Mouse (Mus musculus) layer of hippocampus, postnatal 25 days (tissue): ENCODE results near the gene Dpm1. TPM values are rescaled to one million over a fixed set of nuclear protein-coding genes. Genes with fewer than 3 reads are reported as not detected.

Source experiments
- DNase-seq, 2 experiments: peaks; one replicate each; pipeline ENCODE4 v3.0.0; 2022; ENCODE audit warnings: mixed read lengths in 2 of 2, low spot score in 1 of 2; ENCODE audit errors: extremely low spot score in 1 of 2
- microRNA-seq, 2 experiments: library from miRNA; unstranded; fragments of <30 nt; microRNA quantifications; one replicate each; pipeline ENCODE4 v1.2.0; 2021
- total RNA-seq, 2 experiments: library from RNA; stranded (reverse); gene quantifications; 2 replicates each; pipeline ENCODE4 v1.2.3; 2021

Dpm1 gene
- total RNA-seq, 2 experiments from 2014 or later: 68.7 to 71.0 TPM

- no peak for DNase-seq
These were observed 62.6 kb downstream of the Dpm1 start for GRCm38 (mm10) chr2:168167781-168168180.

DNA sequence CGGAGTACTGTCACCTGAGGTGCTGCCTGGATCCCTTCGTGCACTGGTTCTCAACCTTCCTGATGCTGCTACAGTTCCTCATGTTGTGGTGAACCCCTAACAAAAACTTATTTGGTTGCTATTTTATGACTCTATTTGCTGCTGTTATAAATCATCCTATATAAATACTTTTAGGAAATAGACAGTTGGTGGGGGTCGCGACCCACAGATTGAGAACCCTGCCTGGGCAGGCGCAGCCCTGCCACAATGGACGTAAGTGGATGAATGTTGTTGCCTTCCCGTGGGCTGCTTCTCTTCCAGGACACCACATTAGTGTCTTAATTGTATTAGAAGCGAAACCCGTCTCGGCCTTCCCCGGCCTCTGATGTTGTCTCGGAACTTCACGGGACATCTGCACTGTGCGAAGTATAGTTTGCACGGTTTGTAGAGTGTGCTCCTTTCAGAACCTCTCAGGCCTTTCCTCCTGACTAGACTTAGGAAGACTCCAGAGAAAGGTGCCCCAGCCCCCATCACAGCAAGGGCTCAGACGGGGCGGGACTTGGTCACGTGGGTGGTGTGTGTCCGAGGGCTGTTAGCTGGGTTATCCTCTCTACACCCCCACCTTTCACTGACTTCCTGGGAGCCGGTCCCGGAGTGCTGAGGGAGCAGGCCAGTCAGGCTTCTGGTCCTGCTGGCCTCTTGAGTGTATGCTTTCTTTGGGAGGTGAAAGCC lies 63.5 kb downstream of the Dpm1 start:
- DNase-seq: no peak

DNA sequence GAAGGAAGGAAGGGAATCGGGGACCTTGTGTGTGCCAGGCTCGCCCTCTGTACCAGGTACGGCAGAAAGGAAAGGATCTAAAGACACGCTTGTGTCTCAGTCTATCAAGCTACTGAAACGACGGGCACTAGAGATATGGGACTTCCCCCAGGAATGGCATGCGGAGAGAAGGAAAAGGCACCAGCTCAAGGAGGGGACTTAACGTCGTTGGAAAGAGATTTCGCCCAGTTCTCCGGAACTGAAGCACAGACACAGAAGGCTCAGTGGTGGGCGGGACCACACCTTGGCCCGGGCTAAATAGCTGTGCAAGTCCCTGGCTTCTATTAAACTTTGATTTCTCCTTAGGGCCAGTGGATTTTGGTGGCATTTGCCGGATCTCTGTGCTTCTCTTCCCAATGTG lies 68.4 kb downstream of the Dpm1 start:
- no peak for DNase-seq

GRCm38 (mm10) chr2:168161514-168161971 lies 68.8 kb downstream of the Dpm1 start:
- DNase-seq: no peak

- no peak for DNase-seq
These were observed 69.9 kb downstream of the Dpm1 start for GRCm38 (mm10) chr2:168160370-168160930.

Small RNA genes lying within 50 kb of the gene (microRNA-seq; reads per million reads assigned to microRNA genes)
- gene Gm24561: 0 reads per million in 2 experiments

Other genes starting within 250 kb of the Dpm1 start
- under 1 TPM in 1 of 2 experiments, not detected in 1; 0.42 TPM for gene Ripor3, start 220.0 kb downstream of the Dpm1 start, total RNA-seq
- gene Pard6b, start 149.6 kb downstream of the Dpm1 start, total RNA-seq: 1 to 10 TPM; 4.2 TPM
- gene Adnp, start 23.5 kb downstream of the Dpm1 start, total RNA-seq: 100 to 1,000 TPM in 1 of 2 experiments, 10 to 100 TPM in 1; 78.3 to 102 TPM
- gene Gm20716, start 227 bp downstream of the Dpm1 start, total RNA-seq: 10 to 100 TPM; 26.9 to 32.7 TPM
- 10 to 100 TPM; 17.1 to 17.7 TPM for gene Mocs3, start within 50 bp of the Dpm1 start, total RNA-seq
- 10 to 100 TPM; 38.0 to 38.6 TPM for gene Kcng1, start 51.1 kb upstream of the Dpm1 start, total RNA-seq